Mouse (Mus musculus) CH12.LX (cell line): Measurements from ENCODE around the gene Lancl2. TPM values are rescaled to one million over a fixed set of nuclear protein-coding genes. Genes with fewer than 3 reads are reported as not detected.
A peak's percentile ranks its signal among the peaks of the same experiment; 100 is the strongest.

ENCODE experiments used
- DNase-seq: peaks from one replicate; pipeline ENCODE4 v3.0.0-alpha.2; 2013; ENCODE audit errors: extremely low read depth
- H3K27ac ChIP-seq: 2 replicates; pipeline ENCODE4 v1.5.1; 2012; ENCODE audit warnings: low read depth, mild to moderate bottlenecking, control low read depth, moderate library complexity; ENCODE audit not compliant: insufficient read depth
- H3K27me3 ChIP-seq: replicated peaks from 2 replicates; pipeline ENCODE3; 2012; ENCODE audit warnings: inconsistent platforms
- H3K36me3 ChIP-seq, 2 experiments: replicated peaks in 1 of 2; 2 replicates each; pipeline versions ENCODE3 to v1.6.1; 2012; ENCODE audit warnings: inconsistent platforms in 1 of 2, low read length in 1 of 2, mild to moderate bottlenecking in 1 of 2, mixed read lengths in 1 of 2, moderate library complexity in 1 of 2; ENCODE audit not compliant: control insufficient read depth in 1 of 2, insufficient read depth in 1 of 2
- H3K4me1 ChIP-seq, 2 experiments: 2 replicates each; pipeline ENCODE4 v1.6.1; 2012; ENCODE audit warnings: inconsistent platforms in 1 of 2, moderate library complexity in 1 of 2; ENCODE audit not compliant: insufficient read depth in 2 of 2, control insufficient read depth in 1 of 2
- H3K4me2 ChIP-seq: 2 replicates; pipeline ENCODE4 v1.6.1; 2012; ENCODE audit warnings: low read depth, mild to moderate bottlenecking, control low read depth; ENCODE audit not compliant: poor library complexity, insufficient read depth, severe bottlenecking
- H3K4me3 ChIP-seq, 3 experiments: fragments of 150-350 bp in 1 of 3; sonication (generic) in 1 of 3; replicated peaks in 1 of 3; 2 replicates each; pipeline versions ENCODE3 to v1.5.1; 2011 to 2012; ENCODE audit warnings: low read depth in 2 of 3, low read length in 2 of 3, mild to moderate bottlenecking in 2 of 3, moderate library complexity in 2 of 3, control low read depth in 1 of 3, improper control_type of control experiment in 1 of 3, inconsistent platforms in 1 of 3, mixed read lengths in 1 of 3; ENCODE audit not compliant: poor library complexity in 1 of 3
- H3K79me2 ChIP-seq: replicated peaks from 2 replicates; pipeline ENCODE4 v1.6.1; 2012; ENCODE audit warnings: mild to moderate bottlenecking, moderate library complexity; ENCODE audit not compliant: control insufficient read depth, poor library complexity, insufficient read depth, severe bottlenecking; ENCODE audit errors: extremely low read depth
- H3K9ac ChIP-seq: 2 replicates; pipeline ENCODE4 v1.6.1; 2012; ENCODE audit warnings: low read depth, mild to moderate bottlenecking, control low read depth, moderate library complexity; ENCODE audit not compliant: insufficient read depth
- H3K9me3 ChIP-seq: replicated peaks from 2 replicates; pipeline ENCODE3; 2012; ENCODE audit warnings: low read length, inconsistent platforms, mixed read lengths
- BHLHE40 ChIP-seq: IDR thresholded peaks from 2 replicates; pipeline ENCODE4 v1.6.1; 2011; ENCODE audit warnings: mild to moderate bottlenecking, low read depth, low read length, improper control_type of control experiment
- CTCF ChIP-seq, 2 experiments: IDR thresholded peaks in 1 of 2; conservative IDR thresholded peaks in 1 of 2; 2 replicates each; pipeline ENCODE4 v1.5.1; 2011 to 2012; ENCODE audit warnings: low read depth in 2 of 2, low read length in 2 of 2, improper control_type of control experiment in 1 of 2, inconsistent platforms in 1 of 2, mild to moderate bottlenecking in 1 of 2, moderate library complexity in 1 of 2
- E2F4 ChIP-seq: IDR thresholded peaks from 2 replicates; pipeline ENCODE4 v1.6.1; 2011; ENCODE audit warnings: low read depth, low read length, improper control_type of control experiment; ENCODE audit not compliant: insufficient replicate concordance
- ETS1 ChIP-seq: conservative IDR thresholded peaks from 2 replicates; pipeline ENCODE4 v1.6.1; 2012; ENCODE audit warnings: low read depth, mild to moderate bottlenecking, inconsistent platforms, low read length, improper control_type of control experiment, moderate library complexity
- GABPA ChIP-seq: IDR thresholded peaks from 2 replicates; pipeline ENCODE4 v1.6.1; 2012; ENCODE audit warnings: low read depth, low read length, improper control_type of control experiment, inconsistent platforms; ENCODE audit not compliant: insufficient replicate concordance
- HCFC1 ChIP-seq: IDR thresholded peaks from 2 replicates; pipeline ENCODE4 v1.6.1; 2012; ENCODE audit warnings: low read depth, mild to moderate bottlenecking, inconsistent platforms, low read length, improper control_type of control experiment
- MAZ ChIP-seq: IDR thresholded peaks from 2 replicates; pipeline ENCODE4 v1.6.1; 2012; ENCODE audit warnings: low read depth, mild to moderate bottlenecking, inconsistent platforms, low read length, improper control_type of control experiment, moderate library complexity
- MEF2A ChIP-seq: IDR thresholded peaks from 2 replicates; pipeline ENCODE4 v1.6.1; 2014; ENCODE audit warnings: low read depth, mild to moderate bottlenecking, inconsistent platforms, low read length, improper control_type of control experiment, borderline replicate concordance
- MXI1 ChIP-seq: IDR thresholded peaks from 2 replicates; pipeline ENCODE4 v1.6.1; 2011; ENCODE audit warnings: mild to moderate bottlenecking, low read depth, low read length, improper control_type of control experiment
- NRF1 ChIP-seq: IDR thresholded peaks from 2 replicates; pipeline ENCODE4 v1.6.1; 2014; ENCODE audit warnings: low read depth, mild to moderate bottlenecking, inconsistent platforms, low read length, improper control_type of control experiment, moderate library complexity
- PAX5 ChIP-seq: IDR thresholded peaks from 2 replicates; pipeline ENCODE4 v1.6.1; 2012; ENCODE audit warnings: low read length, inconsistent platforms, mixed read lengths
- POLR2A ChIP-seq: IDR thresholded peaks from 2 replicates; pipeline ENCODE4 v1.6.1; 2011; ENCODE audit warnings: low read depth, mild to moderate bottlenecking, improper control_type of control experiment, low read length
- POLR2AphosphoS2 ChIP-seq: IDR thresholded peaks from 2 replicates; pipeline ENCODE4 v1.6.1; 2011; ENCODE audit warnings: low read depth, low read length, improper control_type of control experiment
- SIN3A ChIP-seq: IDR thresholded peaks from 2 replicates; pipeline ENCODE4 v1.6.1; 2012; ENCODE audit warnings: low read length, improper control_type of control experiment, inconsistent platforms
- USF1 ChIP-seq: IDR thresholded peaks from 2 replicates; pipeline ENCODE4 v1.6.1; 2014; ENCODE audit warnings: low read depth, mild to moderate bottlenecking, inconsistent platforms, low read length, improper control_type of control experiment
- USF2 ChIP-seq: conservative IDR thresholded peaks from 2 replicates; pipeline ENCODE4 v1.6.1; 2011; ENCODE audit warnings: low read depth, low read length, improper control_type of control experiment
- ZC3H11A ChIP-seq: IDR thresholded peaks from 2 replicates; pipeline ENCODE4 v1.6.1; 2012; ENCODE audit warnings: low read depth, mild to moderate bottlenecking, inconsistent platforms, low read length, improper control_type of control experiment
- ZMIZ1 ChIP-seq: IDR thresholded peaks from 2 replicates; pipeline ENCODE4 v1.6.1; 2012; ENCODE audit warnings: low read depth, mild to moderate bottlenecking, inconsistent platforms, low read length, improper control_type of control experiment
- ZNF384 ChIP-seq: IDR thresholded peaks from 2 replicates; pipeline ENCODE4 v1.6.1; 2012; ENCODE audit warnings: low read depth, low read length, improper control_type of control experiment, inconsistent platforms
- dilution Hi-C: fragments of 300-500 bp; cut with MboI; formaldehyde crosslinking; loops from 2 replicates; pipeline ENCODE4 v1.14.3; 2020; ENCODE audit warnings: low sequenced_read_pairs; ENCODE audit not compliant: extremely low pct_unique_long_range_greater_than_20kb, extremely low pct_ligation_motif_present
- in situ Hi-C: fragments of 300-500 bp; cut with MboI; formaldehyde crosslinking; loops from 3 replicates; pipeline ENCODE4 v1.14.3; 2019; ENCODE audit warnings: low sequenced_read_pairs, low pct_ligation_motif_present, low pct_unique_long_range_greater_than_20kb, mixed read lengths
- polyA plus RNA-seq: library from polyadenylated mRNA; unstranded; fragments of >175 nt; gene quantifications from 2 replicates; pipeline ENCODE4 v1.2.1, GENCODE M21; 2012; ENCODE audit warnings: low read depth; ENCODE audit not compliant: insufficient read length
- total RNA-seq, 2 experiments: library from RNA; depleted of rRNA; stranded (reverse); fragments of 300-350 nt in 1 of 2; fragments of >200 nt in 1 of 2; gene quantifications; 2 replicates each; pipeline ENCODE4 v1.2.3; 2012 to 2014

Gene Lancl2
- total and polyA plus RNA-seq, 3 experiments, result 13.8 to 25.0 (median 17.7) TPM

DNA sequence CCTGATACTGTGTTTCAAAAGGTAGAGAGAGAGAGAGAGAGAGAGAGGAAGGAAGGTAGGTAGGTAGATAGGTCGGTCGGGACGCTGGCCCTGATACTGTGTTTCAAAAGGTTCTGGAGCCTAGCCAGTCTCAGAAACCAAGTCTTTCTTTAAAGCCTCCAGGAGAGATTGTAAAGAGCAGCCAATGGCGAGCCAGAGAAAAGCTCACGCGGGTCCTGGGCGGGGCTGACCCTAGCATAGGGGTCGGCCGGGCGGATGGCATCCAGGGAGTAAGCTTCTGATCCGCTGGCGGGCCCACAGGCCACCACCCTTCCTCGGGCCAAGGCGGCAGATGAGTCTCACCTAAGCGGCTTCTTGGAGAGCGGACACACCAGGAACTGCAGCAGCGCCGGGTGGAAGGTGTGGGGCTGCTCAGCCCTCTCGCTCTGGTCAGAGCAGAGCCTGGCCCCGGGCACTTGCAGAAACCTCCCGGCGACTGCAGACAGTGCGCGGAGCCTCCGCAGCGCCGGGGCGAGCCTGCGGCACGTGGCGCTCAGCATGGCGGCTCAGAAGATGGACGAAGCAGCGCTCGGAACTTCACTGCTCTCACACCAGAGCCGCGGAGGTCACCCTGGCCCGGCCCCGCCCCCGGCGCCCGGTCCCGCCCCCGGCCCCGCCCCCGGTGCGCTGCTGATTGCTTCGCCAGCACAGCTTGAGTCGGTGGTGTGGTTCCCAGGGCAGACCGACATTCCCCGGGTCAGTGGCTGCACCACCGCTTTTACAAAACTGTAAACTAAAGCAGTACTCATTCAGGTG is 10.7 kb upstream of the Lancl2 start, which contains the start of gene Pyurf (continued):
- TF ChIP-seq SIN3A, result no peak; the same call in 1 of the 2 replicates
- TF ChIP-seq ZC3H11A, result no peak
- TF ChIP-seq BHLHE40, result peak; percentile 66
- TF ChIP-seq PAX5, result no peak
- no peak for TF ChIP-seq ZNF384
- TF ChIP-seq ETS1, result no peak
- no peak for TF ChIP-seq E2F4
- peak; percentile 71; the same call in 1 of the 2 replicates for TF ChIP-seq ZMIZ1
- TF ChIP-seq POLR2AphosphoS2, result no peak; the same call in 1 of the 2 replicates
- peak; percentile 54 for TF ChIP-seq USF2
- TF ChIP-seq MAZ, result no peak
- TF ChIP-seq NRF1, result peak; percentile 59
- peak; percentile 73 for TF ChIP-seq USF1
- no peak for TF ChIP-seq MEF2A
- TF ChIP-seq MXI1, result peak; percentile 90
- TF ChIP-seq HCFC1, result peak; percentile 10; the same call in 1 of the 2 replicates

DNA sequence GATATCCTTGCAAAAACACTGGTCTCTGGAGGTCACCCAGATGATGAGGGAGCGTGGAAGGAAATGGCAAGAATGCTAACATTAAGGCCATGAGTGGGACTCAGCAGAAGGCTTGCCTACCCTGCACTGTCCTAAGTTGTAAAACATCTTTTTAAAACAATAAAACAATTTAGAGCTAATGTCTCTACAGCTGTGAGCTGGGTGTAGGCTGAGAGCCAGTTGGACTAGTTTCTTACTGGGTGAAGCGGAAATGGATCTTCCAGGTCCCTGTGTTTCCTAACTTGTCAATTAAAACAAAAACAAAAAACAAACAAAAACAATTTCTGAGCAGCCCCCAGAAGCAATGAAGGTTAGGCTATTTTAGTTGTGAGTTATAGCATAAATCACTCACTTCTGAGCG is 9.2 kb upstream of the Lancl2 start:
- peaks cover 9 to 16% of the 10 kb centered on the region in 2 experiments for H3K36me3 ChIP-seq
- peaks cover 7% of the 10 kb centered on the region; the same call in 1 of the 2 replicates for H3K79me2 ChIP-seq
- peaks cover 0 to 7% of the 10 kb centered on the region in 2 experiments; a peak in 2 of 4 replicates for H3K4me1 ChIP-seq
- H3K27me3 ChIP-seq, result no peaks in the 10 kb centered on the region
- TF ChIP-seq POLR2A (no peak), E2F4 (no peak), GABPA (no peak), USF2 (no peak), BHLHE40 (no peak), CTCF (conservative IDR thresholded peaks at IDR 0.05 in 1 of 2, IDR thresholded peaks at IDR 0.05 in 1 of 2; ENCODE audit: low read depth in 2 of 2, low read length in 2 of 2) (no peak), MAZ (no peak)
- in situ Hi-C loops, result no loop called here
- no peak for DNase-seq
- dilution Hi-C loops, result no loop called here
- H3K9me3 ChIP-seq, result no peaks in the 10 kb centered on the region
- no peak overlapping the region for H3K4me3 ChIP-seq
- H3K4me2 ChIP-seq, result no peak overlapping the region
- H3K27ac ChIP-seq, result no peak overlapping the region
- H3K9ac ChIP-seq, result no peak overlapping the region
